Mouse (Mus musculus) CD8-positive naive resting alpha-beta T cell, adult 57 days (primary cell): ENCODE results near the gene Nup155. TPM values are rescaled to one million over a fixed set of nuclear protein-coding genes. Genes with fewer than 3 reads are reported as not detected.

Source experiments
- total RNA-seq: library from RNA; stranded (reverse); gene quantifications from one replicate; pipeline ENCODE4 v1.2.4, GENCODE M21; 2023

Nup155 gene
- total RNA-seq, result 34.5 TPM

DNA sequence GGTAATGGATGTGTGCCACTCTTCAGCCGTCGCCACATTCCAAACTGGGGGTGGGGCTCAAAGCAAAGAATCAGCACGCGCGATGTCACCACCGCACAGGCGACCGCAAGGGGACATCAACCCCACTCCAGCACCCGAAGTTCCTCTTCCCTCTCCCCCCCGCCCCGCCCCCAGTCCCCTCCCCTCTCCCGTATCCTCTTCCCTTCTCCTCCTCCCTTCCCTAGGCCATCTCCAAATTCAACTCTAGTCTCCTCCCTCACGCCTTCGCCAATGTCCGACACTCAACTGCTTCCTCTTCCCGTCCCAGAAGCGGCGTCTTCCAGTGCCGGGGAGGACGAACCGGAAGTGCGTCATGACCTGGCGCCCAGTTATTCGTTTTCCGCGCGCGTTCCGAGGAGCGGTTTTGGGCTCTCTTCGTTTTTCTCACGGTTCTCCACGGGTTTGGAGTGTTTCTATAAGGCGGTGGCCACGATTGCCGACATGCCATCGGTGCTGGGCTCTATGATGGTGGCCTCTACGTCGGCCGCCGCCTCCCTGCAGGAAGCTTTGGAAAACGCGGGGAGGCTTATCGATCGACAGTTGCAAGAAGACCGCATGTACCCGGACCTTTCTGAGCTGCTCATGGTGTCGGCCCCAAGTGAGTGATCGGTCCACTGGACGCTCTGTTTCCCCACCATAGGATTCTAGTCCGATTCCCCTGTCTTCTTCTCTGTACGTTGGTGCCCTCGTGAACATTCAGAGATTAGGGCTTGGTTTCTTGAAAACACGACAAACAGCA is at the start of gene Nup155:
TSS of gene Nup155 (plus strand) at position 308 of the 778 bp plus-strand sequence.

DNA sequence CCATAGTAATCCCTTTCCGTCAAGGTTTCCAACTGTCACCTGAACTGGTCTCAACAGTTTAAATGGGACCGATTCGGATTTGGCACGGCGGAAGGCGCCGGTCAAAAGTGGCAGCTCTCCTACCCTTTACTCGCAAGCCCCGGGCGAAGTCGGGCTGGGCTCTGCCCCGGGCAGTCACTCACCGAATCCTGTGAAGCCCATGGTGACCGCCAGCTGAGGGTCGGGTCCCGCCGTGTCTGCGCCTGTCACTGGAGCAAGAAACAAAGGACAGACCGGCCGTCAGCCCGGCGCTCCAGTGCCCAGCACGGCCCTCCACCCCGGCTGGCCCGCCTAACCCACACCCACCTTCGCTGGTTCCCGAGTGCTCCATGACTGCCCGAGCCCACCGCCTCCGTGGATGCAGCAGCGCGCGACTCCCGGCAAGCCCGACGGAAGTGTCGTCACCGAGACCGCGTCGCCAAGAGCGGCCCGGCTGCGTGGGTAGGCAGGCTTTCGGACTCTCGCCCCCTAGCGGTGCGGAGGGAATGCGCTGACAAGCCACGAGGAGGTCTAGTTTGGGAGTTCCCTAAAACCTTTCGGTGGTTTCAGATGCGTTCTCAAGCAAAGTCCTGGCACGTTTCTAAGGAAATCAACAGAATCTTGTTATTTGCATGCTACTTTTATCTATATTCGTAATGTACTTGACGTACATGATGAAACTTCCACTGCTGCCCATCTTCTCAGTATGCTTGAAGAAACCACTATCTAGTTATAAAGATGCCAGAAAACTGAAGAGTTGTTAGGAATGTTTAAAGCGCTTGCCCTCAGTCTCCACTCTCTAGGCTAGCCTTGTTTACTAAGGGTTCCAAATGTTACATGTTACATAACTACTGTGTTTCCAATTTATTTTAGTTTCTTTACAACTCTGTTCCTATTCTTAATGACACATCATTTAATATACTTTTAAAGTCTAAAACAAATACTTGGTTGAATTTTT is 10.0 kb upstream of the Nup155 start, which contains the start of gene Wdr70:
TSS of gene Wdr70 (minus strand) at position 436 of the 976 bp plus-strand sequence.

DNA sequence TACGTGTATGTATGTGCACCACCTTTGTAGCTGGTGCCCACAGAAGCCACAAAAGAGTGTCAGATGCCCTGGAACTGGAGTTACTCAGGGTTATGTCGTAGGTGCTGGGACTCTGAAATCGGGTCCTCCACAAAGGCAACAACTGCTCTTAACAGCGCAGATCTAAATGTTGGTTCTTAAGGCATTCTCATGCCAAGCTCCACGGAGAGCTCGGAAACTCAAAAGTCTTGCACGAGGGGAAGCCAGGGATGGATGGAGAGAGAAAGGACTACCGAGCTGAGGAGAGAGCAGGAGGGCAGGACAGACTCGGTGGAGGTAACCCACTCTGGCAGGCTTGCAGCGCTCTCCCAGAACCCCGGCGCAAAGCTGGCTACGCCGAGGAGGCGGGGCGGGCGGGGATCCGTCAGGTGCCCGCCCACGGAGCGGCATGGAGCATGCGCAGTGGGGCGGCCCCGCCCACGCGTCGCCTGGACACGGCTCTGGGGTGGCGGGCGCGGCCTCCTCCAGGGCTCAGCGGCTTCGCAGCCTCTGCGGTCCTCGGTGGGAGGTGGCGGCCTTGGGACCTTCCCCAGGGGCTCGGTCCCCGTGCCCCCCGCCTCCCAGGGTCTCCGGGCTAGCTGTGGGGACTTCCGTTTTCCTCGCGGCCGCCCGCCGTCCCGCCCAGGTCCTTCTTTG is 59.7 kb downstream of the Nup155 start, which contains the start of gene Cplane1:
TSS of gene Cplane1 (plus strand) at position 516 of the 675 bp plus-strand sequence.

Other genes with a start within 250 kb of the Nup155 start
- 41.2 TPM for gene Wdr70, start 10.1 kb upstream of the Nup155 start, total RNA-seq
- gene Cplane1, start 59.8 kb downstream of the Nup155 start, total RNA-seq, result 17.6 TPM